14 mouse cellular contexts compared by ENCODE assay signal in genomic region chr8:91901525-91902281, GRCm38 (mm10).
DNase-seq lines count a peak whose midpoint lies in the region; ATAC-seq lines count a peak whose summit lies in the region.
"Had no signal": no experiment of that assay in that cellular context is flagged by ENCODE, and none has a peak within 500 bp of the region (broad histone marks: within the 10 kb centered on the region; RNA-seq: fewer than 3 reads in every experiment).

No protein-coding gene starts in this region.

- no peak overlapping the region for H3K4me3 ChIP-seq in hindbrain, embryonic 16.5 days (ENCODE audit: low read length)
- H3K4me3 ChIP-seq in hindbrain, embryonic 11.5 days (ENCODE audit: low read depth, low read length), result no peak overlapping the region
- no peak overlapping the region for H3K4me3 ChIP-seq in limb, embryonic 10.5 days
- H3K4me3 ChIP-seq in forebrain, embryonic 14.5 days (ENCODE audit: low read depth, low read length), result no peak overlapping the region
- H3K4me3 ChIP-seq: liver, embryonic 13.5 days; midbrain, embryonic 13.5 days; neural tube, embryonic 12.5 days had no signal

- no peak for DNase-seq in hindbrain, embryonic 11.5 days (ENCODE audit: low spot score)
- peak; percentile 24 to 49 for DNase-seq in cerebellum, postnatal 25 days
- peak; percentile 57 to 78 for DNase-seq in gastrocnemius, adult 8-10 months (ENCODE audit: low spot score in 2 of 2)
- DNase-seq in heart, postnatal 14 days, result peak; percentile 55 to 72
- no peak for DNase-seq in limb, embryonic 10.5 days (ENCODE audit: low spot score)
- DNase-seq in forebrain, embryonic 14.5 days (ENCODE audit: low spot score), result no peak
- DNase-seq: kidney, postnatal 36 days; liver, embryonic 13.5 days; retina, postnatal 1 day had no signal

- H3K9ac ChIP-seq in hindbrain, embryonic 16.5 days (ENCODE audit: low read depth, low read length), result no peak overlapping the region
- no peak overlapping the region for H3K9ac ChIP-seq in hindbrain, embryonic 11.5 days (ENCODE audit: low read depth, low read length)
- H3K9ac ChIP-seq in forebrain, embryonic 14.5 days (ENCODE audit: low read length), result no peak overlapping the region
- H3K9ac ChIP-seq: liver, embryonic 13.5 days; midbrain, embryonic 13.5 days; neural tube, embryonic 12.5 days had no signal

- H3K4me2 ChIP-seq in hindbrain, embryonic 16.5 days (ENCODE audit: low read length), result no peak overlapping the region
- no peak overlapping the region for H3K4me2 ChIP-seq in hindbrain, embryonic 11.5 days (replicated peaks; ENCODE audit: low read depth, low read length)
- H3K4me2 ChIP-seq in forebrain, embryonic 14.5 days (ENCODE audit: low read length), result no peak overlapping the region
- H3K4me2 ChIP-seq: liver, embryonic 13.5 days; midbrain, embryonic 13.5 days; neural tube, embryonic 12.5 days had no signal

- H3K27ac ChIP-seq in hindbrain, embryonic 16.5 days (ENCODE audit: low read depth, low read length), result no peak overlapping the region
- H3K27ac ChIP-seq in hindbrain, embryonic 11.5 days (ENCODE audit: low read depth, low read length), result no peak overlapping the region
- no peak overlapping the region for H3K27ac ChIP-seq in limb, embryonic 10.5 days
- no peak overlapping the region for H3K27ac ChIP-seq in forebrain, embryonic 14.5 days (ENCODE audit: low read depth, low read length)
- H3K27ac ChIP-seq: liver, embryonic 13.5 days; midbrain, embryonic 13.5 days; neural tube, embryonic 12.5 days had no signal

- ATAC-seq in hindbrain, embryonic 16.5 days, result peak; percentile 60; the same call in 1 of the 2 replicates
- no peak for ATAC-seq in hindbrain, embryonic 11.5 days (ENCODE audit: low FRiP score)
- no peak for ATAC-seq in forebrain, embryonic 14.5 days
- ATAC-seq: midbrain, embryonic 13.5 days; Patski had no signal

- intact Hi-C loops in heart, postnatal 14 days (cut with DNase I), result no loop called here

- no peaks in the 10 kb centered on the region for H3K4me1 ChIP-seq in hindbrain, embryonic 16.5 days (ENCODE audit: control insufficient read depth, insufficient read depth, low read depth, low read length)
- H3K4me1 ChIP-seq in hindbrain, embryonic 11.5 days (replicated peaks; ENCODE audit: control insufficient read depth, insufficient read depth, low read length), result no peaks in the 10 kb centered on the region
- H3K4me1 ChIP-seq in limb, embryonic 10.5 days, result 0 out of 2 replicates have a peak, but pooled peaks cover 3% of the 10 kb centered on the region
- H3K4me1 ChIP-seq in forebrain, embryonic 14.5 days (ENCODE audit: control insufficient read depth, insufficient read depth, low read length), result no peaks in the 10 kb centered on the region
- H3K4me1 ChIP-seq: liver, embryonic 13.5 days; midbrain, embryonic 13.5 days; neural tube, embryonic 12.5 days had no signal

- peaks cover 6% of the 10 kb centered on the region; the same call in 1 of the 2 replicates for H3K27me3 ChIP-seq in hindbrain, embryonic 16.5 days (replicated peaks; ENCODE audit: control insufficient read depth, insufficient read depth, low read length)
- H3K27me3 ChIP-seq in hindbrain, embryonic 11.5 days (ENCODE audit: control insufficient read depth, insufficient read depth, low read length), result no peaks in the 10 kb centered on the region
- peaks cover 91% of the 10 kb centered on the region for H3K27me3 ChIP-seq in limb, embryonic 10.5 days (ENCODE audit: low read depth, poor library complexity, severe bottlenecking)
- H3K27me3 ChIP-seq in forebrain, embryonic 14.5 days (replicated peaks; ENCODE audit: control insufficient read depth, insufficient read depth, low read length), result no peaks in the 10 kb centered on the region
- H3K27me3 ChIP-seq: CH12.LX; liver, embryonic 13.5 days; Patski had no signal

- H3K36me3 ChIP-seq in hindbrain, embryonic 16.5 days (ENCODE audit: control insufficient read depth, insufficient read depth, low read length), result no peaks in the 10 kb centered on the region
- no peaks in the 10 kb centered on the region for H3K36me3 ChIP-seq in hindbrain, embryonic 11.5 days (ENCODE audit: control insufficient read depth, insufficient read depth, low read length)
- no peaks in the 10 kb centered on the region for H3K36me3 ChIP-seq in limb, embryonic 10.5 days
- no peaks in the 10 kb centered on the region for H3K36me3 ChIP-seq in forebrain, embryonic 14.5 days (ENCODE audit: control insufficient read depth, insufficient read depth, low read length)
- H3K36me3 ChIP-seq: liver, embryonic 13.5 days; midbrain, embryonic 13.5 days; neural tube, embryonic 12.5 days had no signal

- no peaks in the 10 kb centered on the region for H3K9me3 ChIP-seq in hindbrain, embryonic 16.5 days (ENCODE audit: control insufficient read depth, low read length)
- no peaks in the 10 kb centered on the region for H3K9me3 ChIP-seq in hindbrain, embryonic 11.5 days (ENCODE audit: control insufficient read depth, low read length)
- H3K9me3 ChIP-seq in limb, embryonic 10.5 days (replicated peaks), result no peaks in the 10 kb centered on the region
- H3K9me3 ChIP-seq in forebrain, embryonic 14.5 days (replicated peaks; ENCODE audit: control insufficient read depth, low read length), result no peaks in the 10 kb centered on the region
- H3K9me3 ChIP-seq: liver, embryonic 13.5 days; midbrain, embryonic 13.5 days; neural tube, embryonic 12.5 days had no signal

- 64% methylated on average over 10 of the region's 10 CpGs for WGBS in hindbrain, embryonic 16.5 days
- WGBS in hindbrain, embryonic 11.5 days, result 91% methylated on average over 10 of the region's 10 CpGs
- 84% methylated on average over 10 of the region's 10 CpGs for WGBS in limb, embryonic 10.5 days
- WGBS in forebrain, embryonic 14.5 days, result 81% methylated on average over 10 of the region's 10 CpGs

Comparison
In these comparisons a context has a peak if more than half of its experiments do, and no peak if none do; other contexts are left out.
1. DNase-seq: peak in cerebellum, postnatal 25 days (2 of 2), gastrocnemius, adult 8-10 months (2 of 2) and heart, postnatal 14 days (2 of 2); none in hindbrain, embryonic 11.5 days (single experiment), limb, embryonic 10.5 days (single experiment) and forebrain, embryonic 14.5 days (single experiment).